Mouse (Mus musculus) stomach, postnatal 0 days (tissue): ENCODE results near the gene Sectm1a. TPM values are rescaled to one million over a fixed set of nuclear protein-coding genes. Genes with fewer than 3 reads are reported as not detected.

ENCODE experiments used
- ATAC-seq: fragments of 200-750 bp; cut with Nextera tagmentation; 2 replicates; pipeline ENCODE4 v1.8.0; 2017; ENCODE audit not compliant: low FRiP score, low TSS enrichment
- DNase-seq: peaks from one replicate; pipeline ENCODE4 v3.0.0-alpha.2; 2016; ENCODE audit warnings: low spot score
- H3K27ac ChIP-seq: fragments of 300-500 bp; sonication (generic); replicated peaks from 2 replicates; pipeline ENCODE4 v1.5.1; 2014; ENCODE audit warnings: mild to moderate bottlenecking, control low read depth
- H3K27me3 ChIP-seq: fragments of 300-500 bp; sonication (generic); 2 replicates; pipeline ENCODE4 v1.6.1; 2014; ENCODE audit warnings: low read length; ENCODE audit not compliant: control insufficient read depth, insufficient read depth
- H3K36me3 ChIP-seq: fragments of 300-500 bp; sonication (generic); 2 replicates; pipeline ENCODE4 v1.6.1; 2014; ENCODE audit warnings: low read length, mixed read lengths; ENCODE audit not compliant: control insufficient read depth, insufficient read depth
- H3K4me1 ChIP-seq: fragments of 300-500 bp; sonication (generic); replicated peaks from 2 replicates; pipeline ENCODE4 v1.6.1; 2014; ENCODE audit warnings: antibody characterized with exemption; ENCODE audit not compliant: control insufficient read depth, insufficient read depth
- H3K4me2 ChIP-seq: fragments of 300-500 bp; sonication (generic); replicated peaks from 2 replicates; pipeline ENCODE4 v1.6.1; 2014; ENCODE audit warnings: low read depth, mild to moderate bottlenecking, control low read depth, moderate library complexity
- H3K4me3 ChIP-seq: fragments of 300-500 bp; sonication (generic); 2 replicates; pipeline ENCODE4 v1.5.1; 2014; ENCODE audit warnings: low read depth, low read length, control low read depth
- H3K9ac ChIP-seq: fragments of 300-500 bp; sonication (generic); 2 replicates; pipeline ENCODE4 v1.6.1; 2014; ENCODE audit warnings: mild to moderate bottlenecking, low read length, control low read depth, mixed read lengths
- H3K9me3 ChIP-seq: fragments of 300-500 bp; sonication (generic); 2 replicates; pipeline ENCODE4 v1.6.1; 2016; ENCODE audit warnings: low read length; ENCODE audit not compliant: control insufficient read depth
- CTCF ChIP-seq: IDR thresholded peaks from 2 replicates; pipeline ENCODE4 v1.5.1; 2016; ENCODE audit warnings: antibody characterized with exemption, low read depth, mild to moderate bottlenecking, moderate library complexity
- EP300 ChIP-seq: optimal IDR thresholded peaks from 2 replicates; pipeline ENCODE3; 2016; ENCODE audit warnings: antibody characterized with exemption
- WGBS: fragments of 180-500 bp; shearing (Covaris S2); extraction: QIAGEN DNeasy Blood & Tissue Kit; methylation state at CpG from one replicate; pipeline ENCODE4 v1.1.7; 2014; 5-methylcytosine and 5-hydroxymethylcytosine counted together
- polyA plus RNA-seq: library from polyadenylated mRNA; unstranded; fragments of >200 nt; fragmentation: Nextera tagmentation; extraction: Ambion mirVana; gene quantifications from 2 replicates; pipeline ENCODE4 v1.2.1, GENCODE M21; 2015

The Sectm1a gene
- polyA plus RNA-seq, 1 experiment from 2014 or later = 11.8 TPM

- ATAC-seq = no peak
- Histone ChIP-seq H3K4me1 (no peaks in the 10 kb centered on the region), H3K9ac (no peak overlapping the region), H3K36me3 (no peaks in the 10 kb centered on the region), H3K27me3 (no peaks in the 10 kb centered on the region), H3K4me3 (no peak overlapping the region), H3K9me3 (no peaks in the 10 kb centered on the region), H3K27ac (no peak overlapping the region), H3K4me2 (no peak overlapping the region)
- TF ChIP-seq EP300 (no peak), CTCF (no peak)
- no peak for DNase-seq
- WGBS = 84% methylated on average over 5 of the region's 5 CpGs
These were observed 61.5 kb downstream of the Sectm1a start for GRCm38 (mm10) chr11:121019501-121019900.

- TF ChIP-seq CTCF = peak; percentile 91
- TF ChIP-seq EP300 = no peak
- ATAC-seq (peak; percentile 78), DNase-seq (peak; percentile 72)
- Histone ChIP-seq H3K36me3 (no peaks in the 10 kb centered on the region), H3K9me3 (no peaks in the 10 kb centered on the region), H3K4me2 (no peak overlapping the region), H3K9ac (no peak overlapping the region), H3K27me3 (no peaks in the 10 kb centered on the region), H3K4me3 (no peak overlapping the region), H3K27ac (no peak overlapping the region), H3K4me1 (no peaks in the 10 kb centered on the region)
- 46% methylated on average over 3 of the region's 3 CpGs for WGBS
These were observed 63.3 kb downstream of the Sectm1a start for GRCm38 (mm10) chr11:121017703-121018102.

Other genes with a start within 250 kb of the Sectm1a start
- 1.1 and 1.4 TPM in 2 replicates for gene Ccdc57, start 148.3 kb downstream of the Sectm1a start, polyA plus RNA-seq
- 7.2 and 10.0 TPM in 2 replicates for gene Slc16a3, start 132.7 kb downstream of the Sectm1a start, polyA plus RNA-seq
- 60.7 and 63.8 TPM in 2 replicates for gene Csnk1d, start 89.9 kb downstream of the Sectm1a start, polyA plus RNA-seq
- 0.31 and 0.51 TPM in 2 replicates for gene Cd7, start 41.8 kb downstream of the Sectm1a start, polyA plus RNA-seq
- 113 and 133 TPM in 2 replicates for gene Sectm1b, start 17.7 kb downstream of the Sectm1a start, polyA plus RNA-seq
- 0.25 and 0.29 TPM in 2 replicates for gene Tex19.2, start 37.5 kb upstream of the Sectm1a start, polyA plus RNA-seq
- 0.34 and 0.48 TPM in 2 replicates for gene Tex19.1, start 64.9 kb upstream of the Sectm1a start, polyA plus RNA-seq
- not detected in 2 replicates for gene Uts2r, start 79.1 kb upstream of the Sectm1a start, polyA plus RNA-seq
- 5.7 and 6.4 TPM in 2 replicates for gene Hexdc, start 123.2 kb upstream of the Sectm1a start, polyA plus RNA-seq
- gene Ogfod3, start 123.5 kb upstream of the Sectm1a start, polyA plus RNA-seq = 22.2 and 23.3 TPM in 2 replicates
- 26.9 and 27.4 TPM in 2 replicates for gene Cybc1, start 148.1 kb upstream of the Sectm1a start, polyA plus RNA-seq
- 19.3 and 19.8 TPM in 2 replicates for gene Narf, start 156.0 kb upstream of the Sectm1a start, polyA plus RNA-seq
- gene Foxk2, start 178.8 kb upstream of the Sectm1a start, polyA plus RNA-seq = 3.4 and 5.3 TPM in 2 replicates